Mouse (Mus musculus) CH12.LX (cell line): ENCODE measurements around the gene Zw10. TPM values are rescaled to one million over a fixed set of nuclear protein-coding genes. Genes with fewer than 3 reads are reported as not detected.

ENCODE experiments used
- DNase-seq: peaks from one replicate; pipeline ENCODE4 v3.0.0-alpha.2; 2013; ENCODE audit errors: extremely low read depth
- H3K27ac ChIP-seq: 2 replicates; pipeline ENCODE4 v1.5.1; 2012; ENCODE audit warnings: low read depth, mild to moderate bottlenecking, control low read depth, moderate library complexity; ENCODE audit not compliant: insufficient read depth
- H3K27me3 ChIP-seq: replicated peaks from 2 replicates; pipeline ENCODE3; 2012; ENCODE audit warnings: inconsistent platforms
- H3K36me3 ChIP-seq, 2 experiments: replicated peaks in 1 of 2; 2 replicates each; pipeline versions ENCODE3 to v1.6.1; 2012; ENCODE audit warnings: inconsistent platforms in 1 of 2, low read length in 1 of 2, mild to moderate bottlenecking in 1 of 2, mixed read lengths in 1 of 2, moderate library complexity in 1 of 2; ENCODE audit not compliant: control insufficient read depth in 1 of 2, insufficient read depth in 1 of 2
- H3K4me1 ChIP-seq, 2 experiments: 2 replicates each; pipeline ENCODE4 v1.6.1; 2012; ENCODE audit warnings: inconsistent platforms in 1 of 2, moderate library complexity in 1 of 2; ENCODE audit not compliant: insufficient read depth in 2 of 2, control insufficient read depth in 1 of 2
- H3K4me2 ChIP-seq: 2 replicates; pipeline ENCODE4 v1.6.1; 2012; ENCODE audit warnings: low read depth, mild to moderate bottlenecking, control low read depth; ENCODE audit not compliant: poor library complexity, insufficient read depth, severe bottlenecking
- H3K4me3 ChIP-seq, 3 experiments: fragments of 150-350 bp in 1 of 3; sonication (generic) in 1 of 3; replicated peaks in 1 of 3; 2 replicates each; pipeline versions ENCODE3 to v1.5.1; 2011 to 2012; ENCODE audit warnings: low read depth in 2 of 3, low read length in 2 of 3, mild to moderate bottlenecking in 2 of 3, moderate library complexity in 2 of 3, control low read depth in 1 of 3, improper control_type of control experiment in 1 of 3, inconsistent platforms in 1 of 3, mixed read lengths in 1 of 3; ENCODE audit not compliant: poor library complexity in 1 of 3
- H3K79me2 ChIP-seq: replicated peaks from 2 replicates; pipeline ENCODE4 v1.6.1; 2012; ENCODE audit warnings: mild to moderate bottlenecking, moderate library complexity; ENCODE audit not compliant: control insufficient read depth, poor library complexity, insufficient read depth, severe bottlenecking; ENCODE audit errors: extremely low read depth
- H3K9ac ChIP-seq: 2 replicates; pipeline ENCODE4 v1.6.1; 2012; ENCODE audit warnings: low read depth, mild to moderate bottlenecking, control low read depth, moderate library complexity; ENCODE audit not compliant: insufficient read depth
- H3K9me3 ChIP-seq: replicated peaks from 2 replicates; pipeline ENCODE3; 2012; ENCODE audit warnings: low read length, inconsistent platforms, mixed read lengths
- CHD1 ChIP-seq: IDR thresholded peaks from 2 replicates; pipeline ENCODE4 v1.6.1; 2012; ENCODE audit warnings: low read depth, low read length, improper control_type of control experiment, inconsistent platforms
- CHD2 ChIP-seq: IDR thresholded peaks from 2 replicates; pipeline ENCODE4 v1.6.1; 2011; ENCODE audit warnings: low read length, improper control_type of control experiment
- CTCF ChIP-seq, 2 experiments: IDR thresholded peaks in 1 of 2; conservative IDR thresholded peaks in 1 of 2; 2 replicates each; pipeline ENCODE4 v1.5.1; 2011 to 2012; ENCODE audit warnings: low read depth in 2 of 2, low read length in 2 of 2, improper control_type of control experiment in 1 of 2, inconsistent platforms in 1 of 2, mild to moderate bottlenecking in 1 of 2, moderate library complexity in 1 of 2
- E2F4 ChIP-seq: IDR thresholded peaks from 2 replicates; pipeline ENCODE4 v1.6.1; 2011; ENCODE audit warnings: low read depth, low read length, improper control_type of control experiment; ENCODE audit not compliant: insufficient replicate concordance
- EP300 ChIP-seq: IDR thresholded peaks from 2 replicates; pipeline ENCODE4 v1.6.1; 2011; ENCODE audit warnings: low read length, improper control_type of control experiment
- ETS1 ChIP-seq: conservative IDR thresholded peaks from 2 replicates; pipeline ENCODE4 v1.6.1; 2012; ENCODE audit warnings: low read depth, mild to moderate bottlenecking, inconsistent platforms, low read length, improper control_type of control experiment, moderate library complexity
- IRF4 ChIP-seq: IDR thresholded peaks from 2 replicates; pipeline ENCODE4 v1.6.1; 2014; ENCODE audit warnings: low read depth, mild to moderate bottlenecking, inconsistent platforms, low read length, improper control_type of control experiment
- JUND ChIP-seq: conservative IDR thresholded peaks from 2 replicates; pipeline ENCODE4 v1.6.1; 2011; ENCODE audit warnings: low read depth, low read length, improper control_type of control experiment
- KAT2A ChIP-seq: IDR thresholded peaks from 2 replicates; pipeline ENCODE4 v1.6.1; 2012; ENCODE audit warnings: low read length, improper control_type of control experiment, inconsistent platforms; ENCODE audit not compliant: insufficient replicate concordance
- MAX ChIP-seq: IDR thresholded peaks from 2 replicates; pipeline ENCODE4 v1.6.1; 2011; ENCODE audit warnings: low read length, improper control_type of control experiment
- MYC ChIP-seq: IDR thresholded peaks from 2 replicates; pipeline ENCODE4 v1.6.1; 2011; ENCODE audit warnings: low read depth, mild to moderate bottlenecking, improper control_type of control experiment, low read length
- PAX5 ChIP-seq: IDR thresholded peaks from 2 replicates; pipeline ENCODE4 v1.6.1; 2012; ENCODE audit warnings: low read length, inconsistent platforms, mixed read lengths
- POLR2A ChIP-seq: IDR thresholded peaks from 2 replicates; pipeline ENCODE4 v1.6.1; 2011; ENCODE audit warnings: low read depth, mild to moderate bottlenecking, improper control_type of control experiment, low read length
- POLR2AphosphoS2 ChIP-seq: IDR thresholded peaks from 2 replicates; pipeline ENCODE4 v1.6.1; 2011; ENCODE audit warnings: low read depth, low read length, improper control_type of control experiment
- RCOR1 ChIP-seq: conservative IDR thresholded peaks from 2 replicates; pipeline ENCODE4 v1.6.1; 2012; ENCODE audit warnings: low read depth, mild to moderate bottlenecking, inconsistent platforms, low read length, improper control_type of control experiment
- SMC3 ChIP-seq: IDR thresholded peaks from 2 replicates; pipeline ENCODE4 v1.6.1; 2011; ENCODE audit warnings: low read depth, low read length, improper control_type of control experiment
- TBP ChIP-seq: conservative IDR thresholded peaks from 2 replicates; pipeline ENCODE4 v1.6.1; 2011; ENCODE audit warnings: low read depth, low read length, improper control_type of control experiment
- TCF12 ChIP-seq: IDR thresholded peaks from 2 replicates; pipeline ENCODE4 v1.6.1; 2014; ENCODE audit warnings: low read depth, mild to moderate bottlenecking, inconsistent platforms, low read length, improper control_type of control experiment
- UBTF ChIP-seq: IDR thresholded peaks from 2 replicates; pipeline ENCODE4 v1.6.1; 2012; ENCODE audit warnings: low read depth, mild to moderate bottlenecking, inconsistent platforms, low read length, improper control_type of control experiment, moderate library complexity
- USF2 ChIP-seq: conservative IDR thresholded peaks from 2 replicates; pipeline ENCODE4 v1.6.1; 2011; ENCODE audit warnings: low read depth, low read length, improper control_type of control experiment
- ZC3H11A ChIP-seq: IDR thresholded peaks from 2 replicates; pipeline ENCODE4 v1.6.1; 2012; ENCODE audit warnings: low read depth, mild to moderate bottlenecking, inconsistent platforms, low read length, improper control_type of control experiment
- ZKSCAN1 ChIP-seq: IDR thresholded peaks from 2 replicates; pipeline ENCODE4 v1.6.1; 2012; ENCODE audit warnings: low read depth, inconsistent platforms, low read length, improper control_type of control experiment, borderline replicate concordance
- ZMIZ1 ChIP-seq: IDR thresholded peaks from 2 replicates; pipeline ENCODE4 v1.6.1; 2012; ENCODE audit warnings: low read depth, mild to moderate bottlenecking, inconsistent platforms, low read length, improper control_type of control experiment
- ZNF384 ChIP-seq: IDR thresholded peaks from 2 replicates; pipeline ENCODE4 v1.6.1; 2012; ENCODE audit warnings: low read depth, low read length, improper control_type of control experiment, inconsistent platforms
- dilution Hi-C: fragments of 300-500 bp; cut with MboI; formaldehyde crosslinking; loops from 2 replicates; pipeline ENCODE4 v1.14.3; 2020; ENCODE audit warnings: low sequenced_read_pairs; ENCODE audit not compliant: extremely low pct_unique_long_range_greater_than_20kb, extremely low pct_ligation_motif_present
- in situ Hi-C: fragments of 300-500 bp; cut with MboI; formaldehyde crosslinking; loops from 3 replicates; pipeline ENCODE4 v1.14.3; 2019; ENCODE audit warnings: low sequenced_read_pairs, low pct_ligation_motif_present, low pct_unique_long_range_greater_than_20kb, mixed read lengths
- polyA plus RNA-seq: library from polyadenylated mRNA; unstranded; fragments of >175 nt; gene quantifications from 2 replicates; pipeline ENCODE4 v1.2.1, GENCODE M21; 2012; ENCODE audit warnings: low read depth; ENCODE audit not compliant: insufficient read length
- total RNA-seq, 2 experiments: library from RNA; depleted of rRNA; stranded (reverse); fragments of 300-350 nt in 1 of 2; fragments of >200 nt in 1 of 2; gene quantifications; 2 replicates each; pipeline ENCODE4 v1.2.3; 2012 to 2014

Zw10 gene
- total and polyA plus RNA-seq, 3 experiments = 18.3 to 26.2 (median 19.8) TPM

- TF ChIP-seq ZC3H11A (no peak), ZNF384 (no peak), CHD2 (no peak), TCF12 (no peak), POLR2A (no peak), POLR2AphosphoS2 (no peak), E2F4 (no peak), UBTF (no peak), PAX5 (no peak)
- Histone ChIP-seq H3K9ac (no peak overlapping the region), H3K36me3 (no peaks in the 10 kb centered on the region), H3K9me3 (peaks cover 10% of the 10 kb centered on the region), H3K4me3 (no peak overlapping the region), H3K4me2 (no peak overlapping the region), H3K27me3 (peaks cover 6% of the 10 kb centered on the region), H3K4me1 (peaks cover 0 to 12% of the 10 kb centered on the region in 2 experiments; a peak in 2 of 4 replicates), H3K27ac (no peak overlapping the region), H3K79me2 (no peaks in the 10 kb centered on the region)
- dilution Hi-C loops = no loop called here
- DNase-seq = peak; percentile 4
- in situ Hi-C loops = no loop called here
Observed at GRCm38 (mm10) chr9:49118271-49118825, 62.9 kb downstream of the Zw10 start.

- Histone ChIP-seq H3K27me3 (peaks cover 16% of the 10 kb centered on the region), H3K4me2 (no peak overlapping the region), H3K27ac (no peak overlapping the region), H3K9me3 (peaks cover 10% of the 10 kb centered on the region), H3K4me1 (peaks cover 0 to 12% of the 10 kb centered on the region in 2 experiments; a peak in 2 of 4 replicates), H3K79me2 (no peaks in the 10 kb centered on the region), H3K36me3 (no peaks in the 10 kb centered on the region), H3K9ac (no peak overlapping the region), H3K4me3 (no peak overlapping the region)
- TF ChIP-seq EP300 (no peak), USF2 (no peak), CTCF (conservative IDR thresholded peaks at IDR 0.05 in 1 of 2, IDR thresholded peaks at IDR 0.05 in 1 of 2; ENCODE audit: low read depth in 2 of 2, low read length in 2 of 2) (no peak), ZMIZ1 (no peak), POLR2A (no peak), IRF4 (no peak), ZC3H11A (no peak), ETS1 (no peak), TCF12 (no peak), KAT2A (no peak), SMC3 (no peak), MAX (no peak), CHD1 (no peak), JUND (no peak), MYC (no peak), ZNF384 (no peak), RCOR1 (no peak), E2F4 (no peak), TBP (no peak), ZKSCAN1 (no peak)
- in situ Hi-C loops = no loop called here
- DNase-seq = no peak
- dilution Hi-C loops = no loop called here
Observed at GRCm38 (mm10) chr9:49119759-49120158, 64.3 kb downstream of the Zw10 start.
